Mouse (Mus musculus) CH12F3 (cell line): ENCODE measurements around the gene Csf3r.

Experiments
- in situ Hi-C: fragments of 300-500 bp; cut with MboI; formaldehyde crosslinking; loops from 2 replicates; pipeline ENCODE4 v1.14.3; 2020; ENCODE audit warnings: low sequenced_read_pairs

The Csf3r gene

GRCm38 (mm10) chr4:126057207-126058133 lies 33.1 kb downstream of the Csf3r start:
- in situ Hi-C loops = no loop called here

DNA sequence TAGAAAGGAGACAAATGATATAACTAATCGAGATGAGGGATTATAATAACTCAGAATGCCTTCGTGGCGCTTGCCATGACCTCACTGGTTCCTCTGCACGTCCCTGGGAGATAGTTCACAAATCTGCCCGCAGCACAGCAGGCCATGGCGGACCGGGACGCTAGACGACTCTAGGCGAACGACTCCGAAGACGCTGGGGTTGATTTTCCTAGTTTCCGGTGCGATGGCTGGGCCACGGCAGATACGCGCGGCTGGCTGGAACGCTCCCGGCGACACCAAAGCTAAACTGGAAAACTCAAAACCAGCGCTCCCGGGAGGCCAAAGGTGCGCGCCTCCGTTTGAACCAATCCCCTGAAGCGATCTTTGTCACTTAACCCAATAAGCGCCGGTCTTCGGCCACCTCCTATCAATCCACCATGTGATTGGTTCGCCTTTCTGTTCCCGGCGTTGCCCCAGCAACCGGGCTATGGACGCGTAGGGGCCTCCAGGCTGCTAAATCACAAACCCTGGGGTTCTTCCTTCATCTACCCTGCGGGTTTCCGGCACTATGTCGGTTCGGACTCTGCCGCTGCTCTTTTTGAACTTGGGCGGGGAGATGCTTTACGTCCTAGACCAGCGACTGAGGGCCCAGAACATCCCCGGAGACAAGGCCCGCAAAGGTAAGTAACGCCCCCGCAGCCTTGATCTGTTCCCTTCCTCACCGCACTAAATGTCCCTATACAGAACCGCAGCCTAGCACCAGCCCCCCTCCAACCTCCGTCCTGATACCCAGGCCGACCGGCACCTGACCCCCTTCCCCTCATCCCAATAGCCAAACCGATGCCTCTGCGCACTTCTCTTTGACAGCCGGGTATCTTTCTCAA lies 34.0 kb downstream of the Csf3r start, which contains the start of gene Oscp1:
Gene Oscp1, plus strand, starts transcription at position 432 of the 863 bp plus-strand sequence.
- in situ Hi-C loops = no loop called here

DNA sequence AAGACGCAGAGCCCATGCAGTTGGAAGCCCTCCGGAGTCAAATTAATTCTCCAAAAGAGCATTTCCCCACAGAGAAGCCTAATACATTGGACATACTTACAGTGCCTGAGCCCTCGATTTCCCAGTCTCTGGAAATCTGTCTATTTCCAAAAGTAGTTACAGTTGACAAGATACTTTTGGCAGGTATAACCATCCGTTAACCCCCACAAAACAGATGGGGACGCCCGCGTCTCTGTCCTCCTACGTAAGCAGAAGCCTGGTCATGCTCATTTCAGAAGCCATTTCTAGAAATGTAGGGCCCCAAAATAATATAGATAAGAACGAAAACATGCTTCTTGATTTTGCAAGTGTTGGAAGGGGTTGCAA lies 34.6 kb downstream of the Csf3r start:
- in situ Hi-C loops = no loop called here

DNA sequence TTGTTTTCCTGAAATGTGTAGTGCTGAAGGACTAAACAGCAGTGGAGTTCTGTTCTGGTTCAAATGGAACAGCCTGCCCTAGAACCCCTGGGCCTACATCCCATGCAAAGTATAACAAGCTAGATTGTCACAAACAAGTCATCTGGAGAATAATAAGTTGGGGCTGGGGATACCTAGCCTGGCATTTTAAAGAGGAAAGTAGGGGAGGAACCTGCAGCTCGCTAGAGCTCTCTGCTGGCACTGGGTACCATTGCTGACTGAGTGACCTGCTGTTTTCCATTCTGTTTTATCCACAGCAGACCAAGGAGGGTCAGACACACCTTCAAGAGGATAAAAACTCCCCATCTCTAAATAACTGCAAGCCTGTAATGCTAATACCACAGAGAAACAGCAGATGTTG lies 38.5 kb downstream of the Csf3r start:
- in situ Hi-C loops = no loop called here

GRCm38 (mm10) chr4:126065241-126065640 lies 40.9 kb downstream of the Csf3r start:
- in situ Hi-C loops = no loop called here

- in situ Hi-C loops = no loop called here
Observed at GRCm38 (mm10) chr4:126067401-126068077, 43.2 kb downstream of the Csf3r start.

- in situ Hi-C loops = no loop called here
Observed at GRCm38 (mm10) chr4:126068842-126069241, 44.5 kb downstream of the Csf3r start.

DNA sequence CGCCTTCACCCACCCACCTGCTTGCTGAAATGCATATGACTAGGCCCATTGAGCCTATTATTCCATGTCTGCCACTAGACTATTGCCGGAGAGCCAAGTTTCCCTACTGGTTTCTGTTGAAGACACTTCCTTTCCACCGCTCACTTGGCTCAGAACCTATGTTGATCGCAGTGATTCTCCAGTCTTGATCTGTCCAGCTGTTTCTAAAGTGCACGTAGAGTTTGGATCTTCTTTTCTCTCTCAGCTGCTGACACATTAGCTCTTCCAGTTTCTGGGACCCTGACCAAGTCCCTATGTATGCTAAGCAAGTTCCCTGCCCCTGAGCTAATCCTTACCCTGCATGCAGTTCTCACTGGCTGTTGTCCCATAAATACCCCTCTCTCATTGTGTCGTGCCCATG lies 53.5 kb downstream of the Csf3r start:
- in situ Hi-C loops = no loop called here

DNA sequence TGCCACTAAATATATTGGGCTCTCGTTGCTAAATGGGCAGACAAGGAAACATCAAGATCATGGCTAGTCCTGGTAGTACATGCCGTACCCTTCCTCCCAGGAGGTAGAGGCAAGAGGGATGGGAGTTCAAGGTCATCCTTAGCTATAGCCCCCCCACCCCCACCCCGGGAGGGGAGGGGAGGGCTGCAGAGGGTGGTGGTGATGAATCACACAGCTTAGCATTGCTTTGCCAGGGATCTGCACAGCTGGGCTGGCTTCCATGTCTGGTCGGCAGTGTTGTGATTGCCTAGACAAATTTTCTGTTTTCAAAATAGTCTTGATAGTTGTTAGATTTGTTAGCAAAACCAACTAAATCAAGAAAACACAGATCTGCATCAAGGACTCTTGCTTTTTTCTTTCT lies 54.9 kb downstream of the Csf3r start:
- in situ Hi-C loops = no loop called here

DNA sequence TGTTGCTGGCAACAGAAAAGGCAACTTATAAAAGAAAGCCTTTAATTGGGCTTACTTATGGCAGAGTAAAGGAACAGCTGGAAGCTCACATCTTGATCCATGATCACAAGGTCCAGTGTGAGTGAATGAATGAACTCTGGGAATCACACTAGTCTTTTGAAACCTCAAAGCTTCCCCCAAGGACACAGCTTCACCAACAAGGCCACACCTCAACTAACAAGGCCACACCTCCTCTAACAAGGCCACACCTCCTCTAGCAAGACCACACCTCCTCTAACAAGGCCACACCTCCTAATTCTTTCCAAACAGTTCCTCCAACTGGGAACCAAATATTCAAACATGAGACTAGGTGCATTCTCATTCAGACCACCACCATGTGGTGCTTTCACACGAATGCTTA lies 57.3 kb downstream of the Csf3r start:
- in situ Hi-C loops = no loop called here

GRCm38 (mm10) chr4:126083021-126083420 lies 58.7 kb downstream of the Csf3r start:
- in situ Hi-C loops = no loop called here

GRCm38 (mm10) chr4:126084382-126084781 lies 60.0 kb downstream of the Csf3r start:
- in situ Hi-C loops = no loop called here

DNA sequence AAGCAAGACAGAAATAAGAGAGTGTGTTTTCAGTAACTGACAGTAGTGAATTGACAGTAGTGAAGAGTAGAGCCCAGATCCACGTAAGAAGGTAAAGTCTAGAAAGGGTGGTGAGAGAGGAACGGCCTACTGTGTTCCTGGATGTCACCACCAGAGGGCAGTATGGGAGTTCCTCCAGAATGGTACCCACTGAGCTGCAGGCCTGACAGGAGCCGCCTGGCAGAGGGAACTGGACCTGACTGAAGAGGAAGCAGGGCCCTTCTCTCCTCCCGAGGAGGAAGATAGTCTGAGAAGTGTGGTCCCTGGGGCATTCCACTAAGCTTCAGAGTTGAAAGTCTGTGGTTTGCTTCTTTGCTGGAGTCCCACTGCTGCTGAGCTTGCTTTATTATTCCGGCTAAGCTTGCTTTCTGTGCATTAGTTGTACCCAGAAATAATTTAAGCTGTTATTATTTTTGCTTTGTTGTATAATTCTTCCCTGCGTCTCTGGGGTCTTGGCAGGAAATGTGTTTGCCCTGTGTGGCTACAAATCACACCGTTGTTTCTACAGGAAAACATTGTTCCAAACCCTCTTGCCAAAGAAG lies 61.7 kb downstream of the Csf3r start:
- in situ Hi-C loops = no loop called here

DNA sequence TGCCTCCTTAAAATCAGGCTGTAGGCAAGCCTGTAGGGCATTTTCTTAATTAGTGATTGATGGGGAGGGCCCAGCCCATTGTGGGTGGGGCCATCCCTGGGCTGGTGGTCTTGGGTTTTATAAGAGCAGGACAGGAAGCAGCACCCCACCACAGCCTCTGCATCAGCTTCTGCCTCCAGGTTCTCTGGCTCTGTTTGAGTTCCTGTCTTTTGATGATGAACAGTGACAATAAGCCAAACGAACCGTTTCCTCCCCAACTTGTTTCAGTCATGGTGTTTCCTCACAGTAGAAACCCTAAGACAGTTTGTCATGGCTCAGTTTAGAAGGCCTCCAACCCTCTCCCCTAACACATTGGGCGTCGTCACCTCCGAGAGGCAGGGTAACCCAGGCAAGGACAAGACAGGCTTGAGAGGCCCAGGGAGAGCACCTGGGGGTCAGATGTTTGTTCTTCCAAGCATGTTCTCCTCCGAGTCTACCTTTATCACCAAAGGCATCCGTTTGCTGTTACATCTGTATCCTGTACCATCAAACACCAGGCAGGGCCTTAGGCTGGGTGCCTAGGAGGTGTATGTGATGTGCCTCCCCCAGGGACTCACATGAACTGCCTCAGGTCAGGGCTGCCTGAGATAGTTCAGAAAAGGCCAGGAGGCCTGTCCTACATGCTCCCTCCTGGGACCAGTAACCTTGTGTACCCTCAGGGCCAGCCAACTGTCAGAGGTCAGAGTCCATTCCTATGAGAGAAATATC lies 65.9 kb downstream of the Csf3r start:
- in situ Hi-C loops = no loop called here

GRCm38 (mm10) chr4:126090848-126091124 lies 66.4 kb downstream of the Csf3r start:
- in situ Hi-C loops = no loop called here

- in situ Hi-C loops = no loop called here
Observed at GRCm38 (mm10) chr4:126091873-126092272, 67.5 kb downstream of the Csf3r start.
